In genomic region chr1:82834572-82834971, GRCm38 (mm10) we compare ENCODE assay signal across 9 mouse cellular contexts. TPM values are rescaled to one million over a fixed set of nuclear protein-coding genes. Genes with fewer than 3 reads are reported as not detected.
DNase-seq lines count a peak whose midpoint lies in the region; ATAC-seq and TF ChIP-seq lines count a peak whose summit lies in the region.
"Had no signal": no experiment of that assay in that cellular context is flagged by ENCODE, and none has a peak within 500 bp of the region (broad histone marks: within the 10 kb centered on the region; RNA-seq: fewer than 3 reads in every experiment).

No protein-coding gene starts in this region.

- no peaks in the 10 kb centered on the region for H3K9me3 ChIP-seq in megakaryocyte, embryonic 14.5 days
- no peaks in the 10 kb centered on the region for H3K9me3 ChIP-seq in heart, embryonic 13.5 days
- no peaks in the 10 kb centered on the region for H3K9me3 ChIP-seq in forebrain, embryonic 13.5 days (replicated peaks)

- no peaks in the 10 kb centered on the region for H3K27me3 ChIP-seq in megakaryocyte, embryonic 14.5 days (replicated peaks)
- H3K27me3 ChIP-seq in heart, embryonic 13.5 days (replicated peaks), result no peaks in the 10 kb centered on the region
- no peaks in the 10 kb centered on the region for H3K27me3 ChIP-seq in myocyte (ENCODE audit: control insufficient read depth, insufficient read depth, insufficient read length)
- H3K27me3 ChIP-seq in forebrain, embryonic 13.5 days, result no peaks in the 10 kb centered on the region; the same call in 1 of the 2 replicates

- ATAC-seq in megakaryocyte, adult 5-6 weeks (ENCODE audit: poor library complexity, severe bottlenecking), result no peak
- peak; percentile 61; the same call in 1 of the 2 replicates for ATAC-seq in heart, embryonic 13.5 days (ENCODE audit: extremely low read depth, insufficient number of reproducible peaks, low FRiP score, low TSS enrichment)
- no peak for ATAC-seq in forebrain, embryonic 13.5 days

- H3ac ChIP-seq in myocyte (ENCODE audit: control insufficient read depth, insufficient read length), result no peak overlapping the region

- peaks cover 2% of the 10 kb centered on the region for H3K36me3 ChIP-seq in megakaryocyte, embryonic 14.5 days (replicated peaks; ENCODE audit: low read length)
- no peaks in the 10 kb centered on the region for H3K36me3 ChIP-seq in heart, embryonic 13.5 days
- no peaks in the 10 kb centered on the region for H3K36me3 ChIP-seq in myocyte (ENCODE audit: control insufficient read depth, insufficient read depth)
- no peaks in the 10 kb centered on the region for H3K36me3 ChIP-seq in forebrain, embryonic 13.5 days (ENCODE audit: poor library complexity, severe bottlenecking)

- peak; percentile 18 for DNase-seq in ZHBTc4 (ENCODE audit: low read depth, low spot score)
- DNase-seq in kidney, postnatal 36 days, result no peak
- DNase-seq in thymus, postnatal 25 days, result no peak

- peaks cover 1% of the 10 kb centered on the region for H3K79me2 ChIP-seq in myocyte (ENCODE audit: control insufficient read depth, insufficient read depth)

- H3K4me1 ChIP-seq in megakaryocyte, embryonic 14.5 days, result peaks cover 70% of the 10 kb centered on the region
- peaks cover 53% of the 10 kb centered on the region for H3K4me1 ChIP-seq in heart, embryonic 13.5 days
- no peaks in the 10 kb centered on the region; the same call in 1 of the 2 replicates for H3K4me1 ChIP-seq in forebrain, embryonic 13.5 days

- peak overlapping the region; percentile 29 for H3K4me3 ChIP-seq in megakaryocyte, embryonic 14.5 days (replicated peaks)
- no peak overlapping the region for H3K4me3 ChIP-seq in heart, embryonic 13.5 days
- no peak overlapping the region for H3K4me3 ChIP-seq in myocyte
- H3K4me3 ChIP-seq in forebrain, embryonic 13.5 days, result no peak overlapping the region

- no peak overlapping the region for H3K9ac ChIP-seq in heart, embryonic 13.5 days
- no peak overlapping the region for H3K9ac ChIP-seq in forebrain, embryonic 13.5 days

- no peak for TF ChIP-seq POLR2A in myocyte (IDR thresholded peaks at IDR 0.05; ENCODE audit: insufficient read length, low read depth)

- H3K4me2 ChIP-seq in heart, embryonic 13.5 days, result no peak overlapping the region
- H3K4me2 ChIP-seq in myocyte (ENCODE audit: low read depth), result peak overlapping the region; percentile 46
- no peak overlapping the region for H3K4me2 ChIP-seq in forebrain, embryonic 13.5 days
- H3K4me2 ChIP-seq: midbrain, embryonic 11.5 days had no signal

- H3K27ac ChIP-seq in heart, embryonic 13.5 days (replicated peaks), result peak overlapping the region; percentile 16; the same call in 1 of the 2 replicates
- H3K27ac ChIP-seq in forebrain, embryonic 13.5 days, result no peak overlapping the region

- 23% methylated on average over 8 of the region's 8 CpGs for WGBS in heart, embryonic 13.5 days
- 76% methylated on average over 8 of the region's 8 CpGs for WGBS in forebrain, embryonic 13.5 days

TF ChIP-seq in myocyte, 11 proteins besides CTCF, POLR2A, EP300 and RAD21:
- TF ChIP-seq CEBPB (IDR thresholded peaks at IDR 0.05; ENCODE audit: insufficient read depth, poor library complexity, severe bottlenecking) (no peak), REST (IDR thresholded peaks at IDR 0.05; ENCODE audit: insufficient read depth, insufficient read length) (no peak), POLR2AphosphoS2 (IDR thresholded peaks at IDR 0.05; ENCODE audit: insufficient read length, low read depth) (no peak), MYOD1 (IDR thresholded peaks at IDR 0.05; ENCODE audit: control insufficient read depth in 1 of 3, insufficient read length in 2 of 3, low read depth in 2 of 3) (no peak), MAX (IDR thresholded peaks at IDR 0.05; ENCODE audit: low read depth) (no peak), TCF12 (IDR thresholded peaks at IDR 0.05; ENCODE audit: insufficient read depth, poor library complexity, severe bottlenecking) (no peak), E2F4 (IDR thresholded peaks at IDR 0.05; ENCODE audit: insufficient read depth) (no peak), MYOG (IDR thresholded peaks at IDR 0.05; ENCODE audit: control insufficient read depth in 1 of 3, insufficient read depth in 1 of 3, insufficient read length in 2 of 3, low read depth in 2 of 3) (no peak), SRF (IDR thresholded peaks at IDR 0.05; ENCODE audit: control insufficient read depth, insufficient read length, low read depth) (no peak), TCF3 (IDR thresholded peaks at IDR 0.05; ENCODE audit: insufficient read length, low read depth) (no peak), USF1 (IDR thresholded peaks at IDR 0.05; ENCODE audit: low read depth) (no peak)

RNA-seq across cellular contexts. Expression of gene Agfg1, which starts 4.7 kb away (rescaled TPM):
- polyA plus RNA-seq in megakaryocyte, embryonic 14.5 days (2012; ENCODE audit: insufficient read depth, low replicate concordance), result 3.0 and 4.2 TPM in 2 replicates
- total RNA-seq in megakaryocyte, adult 5-6 weeks (2015), result 57.0 and 61.1 TPM in 2 replicates
- total RNA-seq in megakaryocyte, adult 5-6 weeks (2017), result 48.0 and 48.3 TPM in 2 replicates
- 29.0 and 29.3 TPM in 2 replicates for polyA plus RNA-seq in heart, embryonic 13.5 days (2015; fragmentation: Nextera tagmentation; extraction: Ambion mirVana)
- 21.7 TPM for polyA plus RNA-seq in myocyte (2012; fragmentation: generic; extraction: Trizol)
- polyA plus RNA-seq in forebrain, embryonic 13.5 days (2015; fragmentation: Nextera tagmentation; extraction: Ambion mirVana), result 28.6 and 31.7 TPM in 2 replicates
